Mouse (Mus musculus) layer of hippocampus, adult 11-12 months (tissue): Measurements from ENCODE around the gene Lats2.
"Not testable (repeated sequence)": the region's sequence is repeated elsewhere in the genome, so short reads cannot be mapped to it uniquely, and the experiment has no call there.

Experiments
- DNase-seq: peaks from one replicate; pipeline ENCODE4 v3.0.0; 2022; ENCODE audit warnings: low spot score

Lats2 gene

DNA sequence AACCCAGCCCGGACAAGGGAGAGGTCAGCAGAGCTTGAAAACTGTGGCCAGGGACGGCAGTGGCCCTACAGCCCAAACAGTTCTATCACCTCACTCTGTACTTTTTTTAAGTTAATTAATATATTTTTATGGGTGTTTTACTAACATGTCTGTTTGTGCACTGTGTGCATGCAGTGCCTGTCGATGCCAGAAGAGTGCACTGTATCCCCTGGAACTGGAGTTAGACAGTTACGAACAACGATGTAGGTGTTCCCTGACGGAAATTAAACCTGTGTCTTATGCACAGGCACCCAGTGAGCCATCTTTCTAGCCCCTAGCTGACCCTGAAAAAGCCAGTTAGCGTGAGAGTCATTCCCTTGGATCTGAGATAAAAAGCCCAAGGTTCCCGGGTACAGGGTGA is 62.6 kb downstream of the Lats2 start:
- no peak for DNase-seq

- no peak for DNase-seq
These were observed 63.9 kb downstream of the Lats2 start for GRCm38 (mm10) chr14:57694246-57694645.

DNA sequence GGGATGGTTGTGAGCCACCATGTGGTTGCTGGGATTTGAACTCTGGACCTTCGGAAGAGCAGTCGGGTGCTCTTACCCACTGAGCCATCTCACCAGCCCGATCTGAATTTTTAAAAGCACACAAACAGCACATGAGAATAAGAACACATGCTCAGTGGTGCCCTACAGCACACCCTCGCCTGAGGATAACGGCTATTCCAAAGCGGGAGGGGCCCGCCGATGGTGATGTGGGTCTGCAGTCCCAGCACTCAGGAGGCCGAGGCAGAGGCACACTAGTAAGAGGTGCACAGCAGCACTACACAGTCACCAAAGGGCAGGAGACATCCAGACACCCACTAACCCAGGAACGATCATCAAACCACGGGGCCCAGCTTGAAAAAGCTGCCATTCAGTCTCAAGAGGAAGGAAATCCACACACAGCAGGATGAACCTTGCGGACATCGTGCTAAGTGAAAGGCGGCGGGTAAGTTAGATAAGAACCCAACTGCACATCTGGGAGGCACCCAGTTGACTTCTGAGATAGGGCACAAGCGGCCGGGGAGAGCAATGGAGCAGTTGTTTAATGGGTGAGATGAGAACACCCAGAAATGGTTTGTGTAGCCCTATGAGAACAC is 65.6 kb downstream of the Lats2 start:
- DNase-seq = no peak

DNA sequence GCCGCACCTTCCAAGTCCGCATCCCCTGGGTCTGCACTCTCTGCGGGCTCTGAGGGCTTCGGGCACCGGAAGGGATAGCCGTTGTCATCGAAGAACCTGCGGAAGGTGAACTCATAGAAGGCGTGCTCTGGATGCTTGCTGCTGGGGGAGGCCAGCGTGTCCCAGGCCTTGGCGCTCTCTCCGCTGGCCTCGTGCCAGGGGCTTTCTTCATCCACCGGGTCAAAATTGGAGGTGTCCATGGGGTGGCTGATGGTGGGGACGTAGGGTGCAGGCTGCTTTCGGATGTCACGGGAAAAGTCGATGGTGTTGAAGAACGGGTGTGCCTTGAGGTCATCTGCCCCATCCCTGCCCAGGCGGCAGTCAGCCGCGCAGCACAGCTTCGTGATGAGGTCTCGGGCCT is 66.9 kb downstream of the Lats2 start:
- DNase-seq = no peak

DNA sequence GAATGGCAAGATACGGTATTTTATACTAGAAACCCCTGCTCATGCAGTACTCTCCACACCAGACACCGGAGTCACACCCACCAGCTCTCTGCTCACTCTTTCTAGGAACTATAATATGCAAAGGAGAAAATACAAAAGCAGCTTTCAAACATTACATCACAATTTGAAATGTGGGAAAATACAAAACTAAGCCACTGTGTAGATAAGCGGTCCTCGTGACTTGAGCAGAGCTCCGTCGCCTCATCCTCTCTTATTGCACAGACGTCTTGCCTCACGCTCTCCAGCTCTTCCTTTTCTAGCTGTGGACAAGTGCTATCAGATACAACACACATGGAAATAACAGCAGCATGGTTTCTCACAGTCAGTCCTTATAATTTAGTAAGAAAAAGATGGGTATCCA is 67.5 kb downstream of the Lats2 start:
- no peak for DNase-seq

GRCm38 (mm10) chr14:57688066-57688465 is 70.1 kb downstream of the Lats2 start:
- not testable (repeated sequence) for DNase-seq

DNA sequence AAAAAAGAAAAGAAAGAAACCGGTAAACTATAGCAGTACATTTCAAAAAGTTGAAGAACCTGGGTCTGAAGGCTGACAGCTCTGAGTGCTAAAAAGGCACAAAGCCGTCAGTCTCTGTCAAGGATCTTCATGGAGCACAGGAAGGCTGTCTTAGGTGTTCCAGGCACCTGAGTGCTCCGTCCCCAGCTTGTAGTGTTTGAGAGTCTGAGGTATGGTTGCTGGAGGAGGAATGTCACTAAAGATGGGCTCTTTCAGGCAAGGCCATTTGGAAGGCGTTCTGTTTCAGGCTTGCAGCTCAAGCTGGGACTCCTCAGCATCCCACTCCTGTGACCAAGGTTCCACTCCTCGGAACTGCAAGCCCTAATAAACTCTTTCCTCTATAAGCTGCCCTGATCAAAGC is 70.7 kb downstream of the Lats2 start:
- no peak for DNase-seq

DNA sequence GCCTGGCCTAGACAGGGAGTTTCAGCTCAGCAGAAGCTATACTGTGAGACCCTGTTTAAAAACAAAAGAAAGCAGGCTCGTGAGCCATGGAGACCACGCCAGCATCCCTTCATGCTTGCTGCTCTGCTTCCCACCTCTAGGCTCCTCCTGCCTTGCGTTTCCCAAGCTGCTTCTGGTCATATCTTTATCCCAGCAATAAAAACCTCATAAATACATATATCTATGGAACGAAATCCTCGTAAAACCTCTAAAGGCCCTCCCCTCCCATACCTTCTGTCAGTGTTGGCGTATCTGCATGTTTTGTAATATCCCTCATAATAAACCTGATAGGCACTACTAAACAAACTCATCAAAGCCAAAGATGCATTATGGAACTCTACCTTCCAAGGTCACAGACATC is 71.5 kb downstream of the Lats2 start:
- no peak for DNase-seq

- peak; percentile 59 for DNase-seq
These were observed 73.6 kb downstream of the Lats2 start for GRCm38 (mm10) chr14:57684579-57684978.

- DNase-seq = no peak
These were observed 75.4 kb downstream of the Lats2 start for GRCm38 (mm10) chr14:57682751-57683150.

DNA sequence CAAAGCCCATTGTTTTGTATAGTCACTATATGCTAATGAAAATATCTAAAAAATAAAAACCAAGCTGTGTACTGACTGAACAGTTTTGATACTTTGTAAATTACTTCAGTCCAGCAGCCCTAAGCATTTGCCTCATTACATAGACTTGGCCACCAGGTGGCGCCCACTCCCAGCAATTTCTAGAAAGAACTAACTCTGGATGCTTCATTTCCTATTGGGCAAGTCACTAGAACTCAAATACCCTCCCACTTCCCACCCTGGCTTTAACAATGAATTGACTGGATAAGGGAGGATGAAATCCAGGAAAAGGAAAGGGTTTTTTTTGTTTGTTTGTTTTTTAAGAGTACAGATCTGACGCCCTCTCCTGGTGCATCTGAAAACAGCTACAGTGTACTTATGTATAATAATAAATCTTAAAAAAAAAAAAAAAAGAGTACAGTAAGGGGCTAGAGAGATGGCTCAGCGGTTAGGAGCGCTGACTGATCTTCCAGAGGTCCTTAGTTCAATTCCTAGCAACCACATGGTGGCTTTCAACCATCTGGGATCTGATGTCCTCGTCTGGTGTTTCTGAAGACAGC is 78.1 kb downstream of the Lats2 start:
- peak; percentile 84 for DNase-seq

DNA sequence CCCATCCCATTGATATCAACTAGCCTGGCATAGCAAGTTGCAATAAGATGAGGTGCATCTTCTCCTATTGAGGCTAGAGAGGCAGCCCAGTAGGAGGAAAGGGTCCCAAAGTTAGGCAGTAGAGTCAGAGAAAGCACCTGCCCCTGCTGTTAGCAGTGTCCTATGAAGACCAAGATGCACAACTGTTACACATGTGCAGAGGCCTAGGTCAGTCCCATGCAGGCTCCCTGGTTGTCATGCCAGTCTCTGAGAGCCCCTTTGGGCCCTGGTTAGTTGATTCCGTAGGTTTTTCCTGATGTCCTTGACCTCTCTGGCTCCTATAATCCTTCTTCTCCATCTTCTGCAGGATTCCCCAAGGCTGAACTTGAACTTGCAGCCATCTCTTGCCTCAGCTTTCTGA is 78.7 kb downstream of the Lats2 start:
- DNase-seq = no peak

DNA sequence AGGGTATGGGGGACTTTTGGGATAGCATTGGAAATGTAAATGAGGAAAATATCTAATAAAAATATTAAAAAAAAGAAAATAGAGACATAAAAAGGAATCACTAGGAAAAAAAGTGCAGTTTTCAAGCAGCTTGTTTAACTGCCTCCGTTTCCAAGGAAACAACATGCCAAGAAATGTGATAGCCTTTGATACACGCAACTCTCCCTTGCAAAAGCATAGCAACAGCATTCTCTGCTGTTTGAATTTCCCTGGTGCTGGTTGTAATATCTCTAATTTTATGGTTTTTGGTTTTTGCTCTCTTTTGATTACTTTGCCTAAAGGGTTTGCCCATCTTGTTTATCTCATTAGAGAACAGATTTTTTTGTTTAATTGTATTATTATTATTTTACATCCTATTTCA is 82.7 kb downstream of the Lats2 start:
- no peak for DNase-seq

- DNase-seq = no peak
These were observed 92.6 kb downstream of the Lats2 start for GRCm38 (mm10) chr14:57665628-57665950.

DNA sequence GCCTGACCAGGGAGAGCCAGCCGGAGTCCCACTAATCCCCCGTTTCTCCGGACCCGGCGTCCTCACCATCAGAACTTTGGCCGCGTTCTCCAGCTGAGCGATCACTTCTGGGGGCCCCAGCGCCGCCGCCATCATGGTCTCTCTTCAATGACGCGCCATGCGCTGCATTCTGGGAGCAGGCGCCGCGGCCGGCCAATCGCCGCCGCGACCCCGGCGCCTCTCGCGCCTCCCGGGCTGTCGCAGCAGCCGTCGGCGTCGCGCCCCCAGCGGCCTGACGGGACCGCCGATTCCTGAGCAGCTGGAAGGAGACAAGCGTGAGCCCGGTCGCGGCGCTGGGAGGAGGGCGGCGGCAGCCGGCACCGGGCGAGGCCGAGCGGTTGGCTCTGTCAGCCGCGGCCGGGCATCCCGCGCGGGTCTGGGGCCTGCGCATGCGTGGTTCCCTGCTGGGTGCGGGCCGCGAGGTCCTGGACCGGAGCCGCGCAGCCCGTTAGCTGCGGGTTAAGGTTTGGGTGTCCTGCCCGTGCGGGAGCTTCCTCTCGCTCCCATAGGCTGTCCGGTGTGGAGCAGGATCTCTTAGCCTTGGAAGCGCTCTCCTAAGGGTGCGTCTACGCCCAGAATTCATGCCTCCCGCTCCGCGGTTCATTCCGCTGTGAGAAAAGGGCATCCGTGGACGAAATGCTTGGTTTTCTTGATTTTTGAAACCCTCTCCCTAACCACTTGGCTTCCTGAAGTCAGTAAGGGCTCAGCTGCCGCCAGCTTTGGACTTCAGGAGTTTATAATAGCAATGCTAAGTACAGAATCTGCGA is 93.2 kb downstream of the Lats2 start, which contains the start of gene Xpo4:
Gene Xpo4, minus strand, starts transcription at position 609 of the 806 bp plus-strand sequence.
- peak; percentile 83 for DNase-seq

- no peak for DNase-seq
These were observed 93.8 kb downstream of the Lats2 start for GRCm38 (mm10) chr14:57664311-57664821.

GRCm38 (mm10) chr14:57663630-57664029 is 94.6 kb downstream of the Lats2 start:
- DNase-seq = no peak

- DNase-seq = no peak
These were observed 99.9 kb downstream of the Lats2 start for GRCm38 (mm10) chr14:57658301-57658700.

- no peak for DNase-seq
These were observed 100.7 kb downstream of the Lats2 start for GRCm38 (mm10) chr14:57657500-57657899.

- not testable (repeated sequence) for DNase-seq
These were observed 101.7 kb downstream of the Lats2 start for GRCm38 (mm10) chr14:57656519-57656918.

GRCm38 (mm10) chr14:57649501-57649900 is 108.7 kb downstream of the Lats2 start:
- DNase-seq = no peak

DNA sequence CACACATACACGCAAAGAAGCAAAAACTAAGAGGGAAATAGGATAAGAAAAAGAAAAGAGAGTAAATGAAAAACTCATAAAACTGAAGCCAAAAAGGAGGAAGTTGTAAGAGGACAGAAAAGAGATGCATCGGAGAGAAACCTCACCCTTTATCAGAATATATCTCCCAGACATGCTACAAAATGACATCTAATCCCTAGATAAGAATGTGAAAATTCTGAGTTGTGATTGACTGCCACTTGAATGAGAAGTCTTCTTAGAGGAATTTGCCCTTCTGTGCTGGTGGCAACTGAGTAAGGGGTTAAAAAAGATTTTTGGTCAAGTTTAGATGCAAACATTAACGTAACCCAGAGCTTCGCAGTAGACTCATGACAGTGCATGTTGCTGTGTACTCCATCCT is 112.0 kb downstream of the Lats2 start:
- DNase-seq = no peak
